Mouse (Mus musculus) effector memory CD4-positive, alpha-beta T cell, adult 5 months (primary cell): Measurements from ENCODE around the gene Ldhd. TPM values are rescaled to one million over a fixed set of nuclear protein-coding genes. Genes with fewer than 3 reads are reported as not detected.

Experiments used
- polyA plus RNA-seq: library from polyadenylated mRNA; unstranded; fragments of 100-300 nt; shearing (Covaris generic); gene quantifications from one replicate; pipeline ENCODE4 v1.2.1, GENCODE M21; 2017

Ldhd gene
- 0.27 TPM for polyA plus RNA-seq

GRCm38 (mm10) chr8:111630105-111630521 is at the start of gene Ldhd:
Ldhd (minus strand) TSS chr8:111630374.

GRCm38 (mm10) chr8:111643264-111644141 is 13.3 kb upstream of the Ldhd start, which contains the start of gene Zfp1:
Zfp1 (plus strand) TSS chr8:111643401.

Other genes with a start within 250 kb of the Ldhd start
- gene Fa2h, start 236.6 kb downstream of the Ldhd start, polyA plus RNA-seq: not detected
- 3.3 TPM for gene Wdr59, start 108.3 kb downstream of the Ldhd start, polyA plus RNA-seq
- gene Znrf1, start 94.3 kb downstream of the Ldhd start, polyA plus RNA-seq: 183 TPM
- gene Zfp1, start 13.0 kb upstream of the Ldhd start, polyA plus RNA-seq: 14.4 TPM
- gene Ctrb1, start 60.6 kb upstream of the Ldhd start, polyA plus RNA-seq: not detected
- gene Bcar1, start 113.4 kb upstream of the Ldhd start, polyA plus RNA-seq: 0.37 TPM
- 53.4 TPM for gene Cfdp1, start 223.9 kb upstream of the Ldhd start, polyA plus RNA-seq
- gene Tmem170, start 246.4 kb upstream of the Ldhd start, polyA plus RNA-seq: 1.4 TPM